Mouse (Mus musculus) thymus, adult 2 months (tissue): Measurements from ENCODE around the gene Samd4.

Source experiments
- CTCF ChIP-seq: fragments of 200-500 bp; IDR thresholded peaks from 2 replicates; pipeline ENCODE4 v1.5.1; 2012; ENCODE audit warnings: mild to moderate bottlenecking, control low read depth, low read length, moderate library complexity, borderline replicate concordance; ENCODE audit not compliant: control insufficient read depth, poor library complexity, insufficient read depth; ENCODE audit errors: extremely low read depth
- POLR2A ChIP-seq: fragments of 200-500 bp; IDR thresholded peaks from 2 replicates; pipeline ENCODE4 v1.6.1; 2012; ENCODE audit warnings: mild to moderate bottlenecking, low read length, control low read depth, moderate library complexity; ENCODE audit not compliant: control insufficient read depth, poor library complexity, insufficient read depth; ENCODE audit errors: extremely low read depth

- TF ChIP-seq CTCF = no peak
- TF ChIP-seq POLR2A = no peak
Observed at GRCm38 (mm10) chr14:46889096-46889495, 6.4 kb downstream of the Samd4 start.
